Mouse (Mus musculus): ENCODE data around the gene Arf3. TPM values are rescaled to one million over a fixed set of nuclear protein-coding genes. Genes with fewer than 3 reads are reported as not detected.

The Arf3 gene
- polyA plus RNA-seq, 1 experiment from 2014 or later, result 25.3 TPM

DNA sequence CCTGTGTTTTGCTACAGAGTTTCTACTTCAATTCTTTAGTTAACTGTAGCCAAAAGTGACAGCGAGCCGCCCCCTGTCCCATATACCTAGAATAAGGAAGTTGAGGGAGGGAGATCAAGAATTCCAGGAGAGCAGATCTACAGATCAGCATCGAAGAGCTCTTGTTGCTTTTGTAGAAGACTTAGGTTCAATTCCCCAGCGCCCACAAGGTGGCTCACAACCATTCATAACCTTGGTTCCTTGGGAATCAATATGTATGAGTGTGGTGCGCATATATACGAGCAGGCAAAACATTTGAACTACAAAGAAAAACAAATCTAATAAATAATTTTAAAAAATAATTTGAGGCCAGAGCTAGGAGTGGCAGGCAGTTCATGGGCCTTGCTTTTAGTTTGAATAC is 18.2 kb upstream of the Arf3 start:
- H3K4me3 ChIP-seq (ENCODE audit: low read depth, low read length), result no peak overlapping the region
- H3K9me3 ChIP-seq (ENCODE audit: control insufficient read depth, low read length), result no peaks in the 10 kb centered on the region
- no peak overlapping the region for H3K9ac ChIP-seq (ENCODE audit: low read depth, low read length)
- DNase-seq (ENCODE audit: low spot score), result no peak
- 30% methylated on average over 6 of the region's 6 CpGs for whole genome bisulfite sequencing
- H3K4me2 ChIP-seq, result no peak overlapping the region
- H3K4me1 ChIP-seq (replicated peaks; ENCODE audit: control insufficient read depth, insufficient read depth, low read length), result peaks cover 9% of the 10 kb centered on the region
- no peaks in the 10 kb centered on the region for H3K36me3 ChIP-seq (ENCODE audit: control insufficient read depth, insufficient read depth, low read length)
- H3K27ac ChIP-seq (ENCODE audit: low read depth, low read length), result no peak overlapping the region
- peaks cover 76% of the 10 kb centered on the region for H3K27me3 ChIP-seq (replicated peaks; ENCODE audit: control insufficient read depth, insufficient read depth, low read length)
- ATAC-seq (replicated peaks; ENCODE audit: low FRiP score), result no peak

GRCm38 (mm10) chr15:98780573-98780972 is 17.6 kb upstream of the Arf3 start:
- DNase-seq (ENCODE audit: low spot score) (no peak), ATAC-seq (replicated peaks; ENCODE audit: low FRiP score) (no peak)
- Histone ChIP-seq H3K36me3 (ENCODE audit: control insufficient read depth, insufficient read depth, low read length) (no peaks in the 10 kb centered on the region), H3K4me3 (ENCODE audit: low read depth, low read length) (no peak overlapping the region), H3K9me3 (ENCODE audit: control insufficient read depth, low read length) (no peaks in the 10 kb centered on the region), H3K27ac (ENCODE audit: low read depth, low read length) (no peak overlapping the region), H3K9ac (ENCODE audit: low read depth, low read length) (no peak overlapping the region), H3K27me3 (replicated peaks; ENCODE audit: control insufficient read depth, insufficient read depth, low read length) (peaks cover 78% of the 10 kb centered on the region), H3K4me1 (replicated peaks; ENCODE audit: control insufficient read depth, insufficient read depth, low read length) (peaks cover 10% of the 10 kb centered on the region), H3K4me2 (no peak overlapping the region)
- WGBS, result 7% methylated on average over 13 of the region's 13 CpGs

GRCm38 (mm10) chr15:98780075-98780474 is 17.1 kb upstream of the Arf3 start:
- no peak overlapping the region for H3K9ac ChIP-seq (ENCODE audit: low read depth, low read length)
- no peak overlapping the region for H3K27ac ChIP-seq (ENCODE audit: low read depth, low read length)
- H3K4me3 ChIP-seq (ENCODE audit: low read depth, low read length), result no peak overlapping the region
- peaks cover 78% of the 10 kb centered on the region for H3K27me3 ChIP-seq (replicated peaks; ENCODE audit: control insufficient read depth, insufficient read depth, low read length)
- peaks cover 10% of the 10 kb centered on the region for H3K4me1 ChIP-seq (replicated peaks; ENCODE audit: control insufficient read depth, insufficient read depth, low read length)
- H3K9me3 ChIP-seq (ENCODE audit: control insufficient read depth, low read length), result no peaks in the 10 kb centered on the region
- DNase-seq (ENCODE audit: low spot score) (no peak), ATAC-seq (replicated peaks; ENCODE audit: low FRiP score) (no peak)
- no peaks in the 10 kb centered on the region for H3K36me3 ChIP-seq (ENCODE audit: control insufficient read depth, insufficient read depth, low read length)
- H3K4me2 ChIP-seq, result no peak overlapping the region
- 3% methylated on average over 8 of the region's 8 CpGs for WGBS

- ATAC-seq (replicated peaks; ENCODE audit: low FRiP score) (no peak), DNase-seq (ENCODE audit: low spot score) (no peak)
- no peak overlapping the region for H3K27ac ChIP-seq (ENCODE audit: low read depth, low read length)
- peaks cover 84% of the 10 kb centered on the region for H3K27me3 ChIP-seq (replicated peaks; ENCODE audit: control insufficient read depth, insufficient read depth, low read length)
- H3K9me3 ChIP-seq (ENCODE audit: control insufficient read depth, low read length), result no peaks in the 10 kb centered on the region
- H3K9ac ChIP-seq (ENCODE audit: low read depth, low read length), result no peak overlapping the region
- H3K4me3 ChIP-seq (ENCODE audit: low read depth, low read length), result no peak overlapping the region
- H3K4me1 ChIP-seq (replicated peaks; ENCODE audit: control insufficient read depth, insufficient read depth, low read length), result peaks cover 13% of the 10 kb centered on the region
- WGBS, result 1% methylated on average over 7 of the region's 11 CpGs
- no peak overlapping the region for H3K4me2 ChIP-seq
- H3K36me3 ChIP-seq (ENCODE audit: control insufficient read depth, insufficient read depth, low read length), result no peaks in the 10 kb centered on the region
Observed at GRCm38 (mm10) chr15:98778806-98779205, 15.8 kb upstream of the Arf3 start.

DNA sequence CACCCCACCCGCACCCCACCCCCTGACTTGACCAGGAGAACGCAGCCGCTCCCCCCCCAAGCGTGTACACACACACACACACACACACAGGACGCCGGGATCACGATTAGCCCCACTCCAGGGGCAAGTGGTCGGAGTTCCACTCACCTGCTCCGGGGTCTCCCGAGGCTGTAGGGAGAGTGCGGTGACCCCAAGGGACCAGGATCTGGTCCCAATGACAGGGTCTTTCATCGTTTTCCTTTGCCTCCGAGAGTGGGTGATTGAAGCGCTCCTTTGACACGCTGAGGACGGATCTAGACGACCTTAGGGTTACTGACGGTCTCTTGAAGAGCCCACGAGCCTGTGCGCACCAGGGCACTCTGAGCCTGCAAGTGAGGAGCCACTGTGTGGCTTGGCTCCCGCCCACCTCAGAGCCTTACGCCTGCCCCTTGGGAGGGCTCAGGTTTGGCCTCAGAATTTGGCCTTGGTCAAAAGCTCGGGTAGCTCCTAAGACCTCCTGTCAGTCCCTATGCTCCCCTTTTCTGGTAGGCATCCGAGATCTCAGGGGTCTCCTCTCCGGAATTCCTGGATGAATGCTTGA is 15.3 kb upstream of the Arf3 start:
- DNase-seq (ENCODE audit: low spot score), result no peak
- no peaks in the 10 kb centered on the region for H3K9me3 ChIP-seq (ENCODE audit: control insufficient read depth, low read length)
- peak overlapping the region; percentile 43 for H3K4me2 ChIP-seq
- peak overlapping the region; percentile 10 for H3K4me3 ChIP-seq (ENCODE audit: low read depth, low read length)
- no peak for ATAC-seq (replicated peaks; ENCODE audit: low FRiP score)
- H3K4me1 ChIP-seq (replicated peaks; ENCODE audit: control insufficient read depth, insufficient read depth, low read length), result peaks cover 15% of the 10 kb centered on the region
- H3K27ac ChIP-seq (ENCODE audit: low read depth, low read length), result no peak overlapping the region
- peaks cover 89% of the 10 kb centered on the region for H3K27me3 ChIP-seq (replicated peaks; ENCODE audit: control insufficient read depth, insufficient read depth, low read length)
- no peaks in the 10 kb centered on the region for H3K36me3 ChIP-seq (ENCODE audit: control insufficient read depth, insufficient read depth, low read length)
- 1% methylated on average over 25 of the region's 25 CpGs for WGBS
- no peak overlapping the region for H3K9ac ChIP-seq (ENCODE audit: low read depth, low read length)

DNA sequence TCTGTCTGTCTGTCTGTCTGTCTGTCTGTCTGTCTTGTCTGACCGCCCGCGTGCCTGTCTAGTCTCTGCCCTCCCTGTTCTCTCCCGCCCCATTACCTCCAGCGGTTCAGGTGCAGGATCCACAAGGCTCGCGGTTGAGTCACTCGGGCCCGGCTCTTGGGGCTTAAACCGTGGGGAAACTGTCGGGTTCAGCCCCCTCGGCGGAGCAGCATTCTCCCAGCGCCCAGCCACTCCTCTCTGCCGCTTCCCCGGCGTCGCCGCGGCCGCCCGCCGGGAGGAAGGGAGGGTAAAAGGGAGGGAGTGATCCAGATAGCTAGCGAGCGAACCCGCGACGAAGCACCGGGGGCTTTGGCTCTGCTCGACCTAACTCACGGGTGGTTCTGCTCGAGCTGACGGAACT is 14.7 kb upstream of the Arf3 start, which contains the start of gene Wnt10b:
Gene Wnt10b (minus strand): TSS at position 389 of the 400 bp plus-strand sequence.
- Histone ChIP-seq H3K4me3 (ENCODE audit: low read depth, low read length) (peak within 1 kb of the TSS; percentile 10), H3K9me3 (ENCODE audit: control insufficient read depth, low read length) (no peaks in the 10 kb centered on the region), H3K9ac (ENCODE audit: low read depth, low read length) (no peak within 1 kb of the TSS), H3K27ac (ENCODE audit: low read depth, low read length) (no peak within 1 kb of the TSS), H3K4me1 (replicated peaks; ENCODE audit: control insufficient read depth, insufficient read depth, low read length) (peaks cover 17% of the 10 kb centered on the region), H3K4me2 (peak within 1 kb of the TSS; percentile 43), H3K27me3 (replicated peaks; ENCODE audit: control insufficient read depth, insufficient read depth, low read length) (peaks cover 94% of the 10 kb centered on the region), H3K36me3 (ENCODE audit: control insufficient read depth, insufficient read depth, low read length) (no peaks in the 10 kb centered on the region)
- DNase-seq (ENCODE audit: low spot score) (no peak), ATAC-seq (replicated peaks; ENCODE audit: low FRiP score) (no peak)
- WGBS, result 1% methylated on average over 29 of the region's 33 CpGs

- H3K9me3 ChIP-seq (ENCODE audit: control insufficient read depth, low read length), result no peaks in the 10 kb centered on the region
- DNase-seq (ENCODE audit: low spot score) (no peak), ATAC-seq (replicated peaks; ENCODE audit: low FRiP score) (no peak)
- WGBS, result 2% methylated on average over 19 of the region's 19 CpGs
- no peaks in the 10 kb centered on the region for H3K36me3 ChIP-seq (ENCODE audit: control insufficient read depth, insufficient read depth, low read length)
- H3K27ac ChIP-seq (ENCODE audit: low read depth, low read length), result no peak overlapping the region
- H3K9ac ChIP-seq (ENCODE audit: low read depth, low read length), result no peak overlapping the region
- H3K4me2 ChIP-seq, result no peak overlapping the region
- peaks cover 96% of the 10 kb centered on the region for H3K27me3 ChIP-seq (replicated peaks; ENCODE audit: control insufficient read depth, insufficient read depth, low read length)
- no peak overlapping the region for H3K4me3 ChIP-seq (ENCODE audit: low read depth, low read length)
- H3K4me1 ChIP-seq (replicated peaks; ENCODE audit: control insufficient read depth, insufficient read depth, low read length), result peaks cover 23% of the 10 kb centered on the region
Observed at GRCm38 (mm10) chr15:98777005-98777616, 14.1 kb upstream of the Arf3 start.

- Histone ChIP-seq H3K36me3 (ENCODE audit: control insufficient read depth, insufficient read depth, low read length) (no peaks in the 10 kb centered on the region), H3K27ac (ENCODE audit: low read depth, low read length) (no peak overlapping the region), H3K4me2 (peak overlapping the region; percentile 51), H3K4me1 (replicated peaks; ENCODE audit: control insufficient read depth, insufficient read depth, low read length) (peaks cover 28% of the 10 kb centered on the region), H3K9me3 (ENCODE audit: control insufficient read depth, low read length) (no peaks in the 10 kb centered on the region), H3K4me3 (ENCODE audit: low read depth, low read length) (peak overlapping the region; percentile 23), H3K9ac (ENCODE audit: low read depth, low read length) (no peak overlapping the region), H3K27me3 (replicated peaks; ENCODE audit: control insufficient read depth, insufficient read depth, low read length) (peaks cover 98% of the 10 kb centered on the region)
- DNase-seq (ENCODE audit: low spot score) (no peak), ATAC-seq (replicated peaks; ENCODE audit: low FRiP score) (no peak)
- WGBS, result 3% methylated on average over 62 of the region's 62 CpGs
Observed at GRCm38 (mm10) chr15:98776280-98777004, 13.4 kb upstream of the Arf3 start.
